Mouse (Mus musculus) intestine, embryonic 16.5 days (tissue): ENCODE results near the gene Grsf1. TPM values are rescaled to one million over a fixed set of nuclear protein-coding genes. Genes with fewer than 3 reads are reported as not detected.

Experiments
- ATAC-seq: fragments of 200-750 bp; cut with Nextera tagmentation; 2 replicates; pipeline ENCODE4 v1.8.0; 2017; ENCODE audit warnings: moderate TSS enrichment, moderate library complexity
- H3K27ac ChIP-seq: fragments of 300-500 bp; sonication (generic); 2 replicates; pipeline ENCODE4 v1.5.1; 2014; ENCODE audit warnings: mild to moderate bottlenecking, low read length
- H3K27me3 ChIP-seq: fragments of 300-500 bp; sonication (generic); replicated peaks from 2 replicates; pipeline ENCODE4 v1.6.1; 2014; ENCODE audit warnings: low read length, control low read depth, mixed read lengths; ENCODE audit not compliant: control insufficient read depth, insufficient read depth
- H3K36me3 ChIP-seq: fragments of 300-500 bp; sonication (generic); 2 replicates; pipeline ENCODE4 v1.6.1; 2014; ENCODE audit warnings: low read length, control low read depth; ENCODE audit not compliant: control insufficient read depth, insufficient read depth
- H3K4me1 ChIP-seq: fragments of 300-500 bp; sonication (generic); 2 replicates; pipeline ENCODE4 v1.6.1; 2014; ENCODE audit warnings: low read length, control low read depth, mixed read lengths; ENCODE audit not compliant: control insufficient read depth, insufficient read depth
- H3K4me2 ChIP-seq: fragments of 300-500 bp; sonication (generic); 2 replicates; pipeline ENCODE4 v1.6.1; 2014; ENCODE audit warnings: low read depth, low read length, control low read depth
- H3K4me3 ChIP-seq: fragments of 300-500 bp; sonication (generic); 2 replicates; pipeline ENCODE4 v1.5.1; 2014; ENCODE audit warnings: mild to moderate bottlenecking, low read length
- H3K9ac ChIP-seq: fragments of 300-500 bp; sonication (generic); 2 replicates; pipeline ENCODE4 v1.6.1; 2014; ENCODE audit warnings: low read depth, low read length
- H3K9me3 ChIP-seq: fragments of 300-500 bp; sonication (generic); 2 replicates; pipeline ENCODE4 v1.6.1; 2016; ENCODE audit warnings: low read length, control low read depth; ENCODE audit not compliant: control insufficient read depth
- WGBS: fragments of 180-500 bp; shearing (Covaris S2); extraction: QIAGEN DNeasy Blood & Tissue Kit; methylation state at CpG from one replicate; pipeline ENCODE4 v1.1.7; 2014; 5-methylcytosine and 5-hydroxymethylcytosine counted together
- polyA plus RNA-seq: library from polyadenylated mRNA; unstranded; fragments of >200 nt; fragmentation: Nextera tagmentation; extraction: Ambion mirVana; gene quantifications from 2 replicates; pipeline ENCODE4 v1.2.1, GENCODE M21; 2015

Gene Grsf1
- polyA plus RNA-seq, 1 experiment from 2014 or later = 11.7 TPM

DNA sequence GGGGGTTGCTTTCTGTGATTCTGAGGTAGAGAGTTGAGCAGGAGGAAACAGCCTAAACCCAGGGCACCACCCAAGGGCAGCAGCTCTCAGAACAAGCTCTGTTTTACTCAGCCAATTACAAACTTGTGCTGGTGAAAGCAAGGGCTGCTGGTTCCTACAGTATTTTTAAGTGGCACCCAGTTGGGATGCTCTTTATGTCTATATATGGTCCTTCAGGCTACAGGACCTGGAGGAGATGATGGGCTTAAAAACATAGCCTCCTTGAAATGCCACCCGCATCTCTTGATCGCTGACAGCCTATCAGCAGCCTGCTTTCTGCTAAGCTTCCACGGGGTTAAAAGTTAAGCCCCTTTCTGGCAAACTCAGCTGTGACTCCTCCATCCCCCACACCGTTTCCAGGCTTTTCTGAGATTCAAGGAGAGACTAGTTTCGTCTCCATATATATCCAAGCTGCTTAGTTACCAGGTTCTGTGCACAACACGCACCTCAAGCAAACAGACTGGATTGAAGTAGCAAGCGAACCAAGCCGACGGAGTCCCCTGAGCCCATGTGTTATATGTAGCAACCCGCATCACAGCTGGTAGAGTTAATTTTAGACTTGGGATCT is 35.8 kb upstream of the Grsf1 start:
- Histone ChIP-seq H3K9ac (no peak overlapping the region), H3K4me3 (no peak overlapping the region), H3K27ac (peak overlapping the region; percentile 26; the same call in 1 of the 2 replicates), H3K4me1 (no peaks in the 10 kb centered on the region), H3K4me2 (no peak overlapping the region), H3K27me3 (no peaks in the 10 kb centered on the region), H3K9me3 (no peaks in the 10 kb centered on the region), H3K36me3 (no peaks in the 10 kb centered on the region)
- 32% methylated on average over 10 of the region's 10 CpGs for WGBS
- peak; percentile 73 for ATAC-seq

DNA sequence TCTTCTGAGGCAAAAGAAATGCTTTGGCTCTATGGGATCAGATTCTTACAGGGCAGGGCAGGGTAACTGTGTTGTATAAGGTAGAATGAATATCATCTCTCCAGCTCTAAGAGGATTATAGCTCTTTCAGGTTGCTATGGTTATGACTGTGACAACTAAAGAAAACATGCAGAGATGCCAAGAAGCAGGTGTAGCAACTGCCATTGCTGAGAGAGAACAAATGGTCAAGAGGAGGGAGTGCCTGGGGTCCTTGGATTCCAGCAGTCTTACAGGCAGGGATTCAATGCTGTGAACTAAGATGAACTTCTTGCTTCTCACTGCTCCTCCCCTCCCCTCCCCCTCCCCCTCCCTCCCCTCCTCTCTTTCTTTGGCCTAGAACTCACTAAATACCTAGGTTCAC is 35.2 kb upstream of the Grsf1 start:
- Histone ChIP-seq H3K4me1 (no peaks in the 10 kb centered on the region), H3K4me2 (no peak overlapping the region), H3K9me3 (no peaks in the 10 kb centered on the region), H3K4me3 (no peak overlapping the region), H3K27me3 (no peaks in the 10 kb centered on the region), H3K27ac (no peak overlapping the region; the same call in 1 of the 2 replicates), H3K36me3 (no peaks in the 10 kb centered on the region), H3K9ac (no peak overlapping the region)
- ATAC-seq = peak; percentile 38

- H3K9me3 ChIP-seq = no peaks in the 10 kb centered on the region
- no peaks in the 10 kb centered on the region for H3K36me3 ChIP-seq
- 85% methylated on average over 4 of the region's 4 CpGs for WGBS
- H3K9ac ChIP-seq = no peak overlapping the region
- H3K27me3 ChIP-seq = no peaks in the 10 kb centered on the region
- no peak overlapping the region for H3K4me2 ChIP-seq
- no peak for ATAC-seq
- no peaks in the 10 kb centered on the region for H3K4me1 ChIP-seq
- H3K27ac ChIP-seq = no peak overlapping the region
- no peak overlapping the region for H3K4me3 ChIP-seq
Measured at GRCm38 (mm10) chr5:88703551-88703950, 27.6 kb upstream of the Grsf1 start.

- H3K9ac ChIP-seq = no peak overlapping the region
- no peak overlapping the region for H3K4me2 ChIP-seq
- H3K36me3 ChIP-seq = no peaks in the 10 kb centered on the region
- ATAC-seq = peak; percentile 86
- H3K27ac ChIP-seq = no peak overlapping the region
- H3K4me1 ChIP-seq = no peaks in the 10 kb centered on the region
- H3K27me3 ChIP-seq = no peaks in the 10 kb centered on the region
- H3K9me3 ChIP-seq = no peaks in the 10 kb centered on the region
- H3K4me3 ChIP-seq = no peak overlapping the region
- WGBS = 49% methylated on average over 4 of the region's 4 CpGs
Measured at GRCm38 (mm10) chr5:88702041-88702440, 26.1 kb upstream of the Grsf1 start.

- Histone ChIP-seq H3K27me3 (no peaks in the 10 kb centered on the region), H3K4me1 (no peaks in the 10 kb centered on the region), H3K27ac (no peak overlapping the region), H3K4me2 (no peak overlapping the region), H3K36me3 (no peaks in the 10 kb centered on the region), H3K9ac (no peak overlapping the region), H3K4me3 (no peak overlapping the region), H3K9me3 (no peaks in the 10 kb centered on the region)
- no peak for ATAC-seq
- WGBS = 50% methylated on average over 4 of the region's 4 CpGs
Measured at GRCm38 (mm10) chr5:88699251-88699913, 23.4 kb upstream of the Grsf1 start.

DNA sequence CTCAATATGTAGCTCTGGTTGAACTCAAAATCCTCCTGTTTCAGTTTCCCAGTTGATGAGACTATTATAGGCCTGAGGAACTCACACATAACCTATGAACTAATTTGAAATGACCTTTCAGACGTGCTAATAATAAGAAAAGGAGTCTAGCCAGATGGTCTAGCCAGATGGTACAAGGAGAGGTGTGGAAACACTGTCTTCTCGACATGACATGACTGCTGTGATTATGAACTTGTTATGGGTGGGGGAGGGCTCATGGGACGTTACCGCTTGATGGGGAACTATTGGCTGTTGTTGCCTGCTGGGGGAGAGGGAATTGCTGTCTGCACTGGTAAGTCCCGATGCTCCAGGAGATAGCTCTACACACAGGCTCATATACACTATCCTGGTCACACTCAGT is 21.3 kb upstream of the Grsf1 start:
- Histone ChIP-seq H3K9me3 (no peaks in the 10 kb centered on the region), H3K27me3 (no peaks in the 10 kb centered on the region), H3K4me2 (no peak overlapping the region), H3K4me3 (no peak overlapping the region), H3K27ac (no peak overlapping the region), H3K9ac (no peak overlapping the region), H3K36me3 (no peaks in the 10 kb centered on the region), H3K4me1 (no peaks in the 10 kb centered on the region)
- WGBS = 77% methylated on average over 5 of the region's 5 CpGs
- ATAC-seq = no peak

DNA sequence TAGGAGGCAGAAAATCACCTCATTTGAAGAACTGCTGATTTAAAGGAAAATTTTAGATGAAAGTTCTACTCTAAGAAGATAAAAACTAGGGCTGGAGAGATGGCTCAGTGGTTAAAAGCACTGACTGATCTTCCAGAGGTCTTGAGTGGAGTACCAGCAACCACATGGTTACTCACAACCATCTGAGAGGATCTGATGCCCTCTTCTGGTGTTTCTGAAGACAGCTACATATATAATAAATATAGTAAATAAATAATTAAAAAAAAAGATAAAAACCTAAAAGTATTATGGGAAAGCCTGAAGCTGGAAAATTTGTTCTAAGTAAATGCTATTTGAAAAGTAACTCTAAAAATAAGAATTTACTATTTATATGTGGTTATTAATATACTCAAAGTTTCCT is 17.1 kb upstream of the Grsf1 start:
- no peak for ATAC-seq
- H3K9me3 ChIP-seq = no peaks in the 10 kb centered on the region
- no peak overlapping the region for H3K27ac ChIP-seq
- no peaks in the 10 kb centered on the region for H3K27me3 ChIP-seq
- no peak overlapping the region for H3K4me3 ChIP-seq
- H3K9ac ChIP-seq = no peak overlapping the region
- no peaks in the 10 kb centered on the region for H3K36me3 ChIP-seq
- H3K4me1 ChIP-seq = peaks cover 7% of the 10 kb centered on the region
- H3K4me2 ChIP-seq = no peak overlapping the region

DNA sequence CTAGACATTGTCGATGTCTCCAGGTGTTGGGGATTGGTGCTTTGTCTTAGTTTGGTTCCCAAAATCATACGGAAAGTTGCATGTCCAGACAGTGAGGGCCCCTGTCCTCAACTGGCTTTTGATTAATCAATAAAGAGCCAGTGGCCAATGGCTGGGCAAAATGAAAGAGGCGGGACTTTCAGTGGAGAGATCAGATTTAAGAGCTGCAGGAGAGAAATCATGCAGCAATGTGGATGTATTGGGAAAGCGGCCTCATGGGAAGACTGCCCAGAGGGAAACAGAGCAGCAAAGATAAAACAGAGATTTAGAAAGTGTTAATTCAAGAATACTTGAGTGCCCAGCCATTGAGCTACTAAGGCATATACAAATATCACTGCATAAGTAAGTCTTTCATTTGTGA is 16.6 kb upstream of the Grsf1 start:
- no peaks in the 10 kb centered on the region for H3K27me3 ChIP-seq
- H3K4me1 ChIP-seq = peaks cover 7% of the 10 kb centered on the region
- no peak overlapping the region for H3K4me3 ChIP-seq
- H3K36me3 ChIP-seq = no peaks in the 10 kb centered on the region
- H3K27ac ChIP-seq = no peak overlapping the region
- H3K9ac ChIP-seq = no peak overlapping the region
- no peaks in the 10 kb centered on the region for H3K9me3 ChIP-seq
- WGBS = 90% methylated on average over 4 of the region's 4 CpGs
- no peak overlapping the region for H3K4me2 ChIP-seq
- no peak for ATAC-seq

DNA sequence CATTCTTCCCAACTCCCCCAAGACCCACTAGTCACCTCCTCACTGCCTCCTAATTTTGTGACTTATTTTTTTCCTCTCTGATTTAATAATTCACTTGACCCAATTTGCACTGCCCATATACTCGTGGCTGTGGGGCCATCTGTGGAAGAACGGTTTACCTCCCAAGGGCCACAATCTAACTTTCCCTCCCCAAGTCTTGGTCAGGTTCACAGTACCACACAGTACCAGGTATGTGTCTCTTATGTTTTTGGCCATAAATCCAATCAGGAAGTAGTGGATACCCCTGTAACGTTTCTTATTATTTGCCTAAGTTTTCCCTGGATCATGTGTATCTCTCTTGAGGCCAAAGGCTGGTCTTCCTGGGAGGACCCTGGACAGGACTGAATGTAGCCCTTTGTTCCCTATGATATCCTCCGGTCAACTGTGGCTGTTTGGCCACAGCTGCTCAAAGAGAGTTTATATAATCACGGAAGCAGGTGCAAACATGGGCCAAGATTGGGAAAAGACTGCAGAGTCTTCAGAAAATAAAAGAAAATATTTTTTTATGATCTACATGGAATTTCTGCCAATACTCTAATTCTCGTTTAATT is 15.6 kb upstream of the Grsf1 start:
- Histone ChIP-seq H3K9me3 (no peaks in the 10 kb centered on the region), H3K9ac (no peak overlapping the region), H3K27ac (no peak overlapping the region), H3K4me3 (no peak overlapping the region), H3K36me3 (no peaks in the 10 kb centered on the region), H3K4me2 (no peak overlapping the region), H3K4me1 (peaks cover 7% of the 10 kb centered on the region), H3K27me3 (no peaks in the 10 kb centered on the region)
- ATAC-seq = no peak
- 49% methylated on average over 6 of the region's 6 CpGs for WGBS
